Mouse (Mus musculus) heart, embryonic 12.5 days (tissue): Measurements from ENCODE around the gene Dnhd1. TPM values are rescaled to one million over a fixed set of nuclear protein-coding genes. Genes with fewer than 3 reads are reported as not detected.

ENCODE experiments used
- ATAC-seq: fragments of 200-750 bp; cut with Nextera tagmentation; 2 replicates; pipeline ENCODE4 v1.8.0; 2017; ENCODE audit warnings: moderate TSS enrichment, moderate library complexity; ENCODE audit not compliant: insufficient number of reproducible peaks, low FRiP score
- H3K27ac ChIP-seq: fragments of 300-500 bp; sonication (generic); 2 replicates; pipeline ENCODE4 v1.5.1; 2016; ENCODE audit warnings: mild to moderate bottlenecking, moderate library complexity; ENCODE audit not compliant: poor library complexity, severe bottlenecking
- H3K27me3 ChIP-seq: fragments of 300-500 bp; sonication (generic); replicated peaks from 2 replicates; pipeline ENCODE4 v1.6.1; 2016; ENCODE audit warnings: mild to moderate bottlenecking, moderate library complexity
- H3K36me3 ChIP-seq: fragments of 300-500 bp; sonication (generic); 2 replicates; pipeline ENCODE4 v1.6.1; 2016; ENCODE audit warnings: mild to moderate bottlenecking, moderate library complexity
- H3K4me1 ChIP-seq: fragments of 300-500 bp; sonication (generic); replicated peaks from 2 replicates; pipeline ENCODE4 v1.6.1; 2016; ENCODE audit warnings: mild to moderate bottlenecking
- H3K4me2 ChIP-seq: fragments of 300-500 bp; sonication (generic); 2 replicates; pipeline ENCODE4 v1.6.1; 2016; ENCODE audit warnings: mild to moderate bottlenecking, moderate library complexity
- H3K4me3 ChIP-seq: fragments of 300-500 bp; sonication (generic); 2 replicates; pipeline ENCODE4 v1.5.1; 2016; ENCODE audit warnings: mild to moderate bottlenecking
- H3K9ac ChIP-seq: fragments of 300-500 bp; sonication (generic); 2 replicates; pipeline ENCODE4 v1.6.1; 2016; ENCODE audit warnings: mild to moderate bottlenecking, moderate library complexity
- H3K9me3 ChIP-seq: fragments of 300-500 bp; sonication (generic); replicated peaks from 2 replicates; pipeline ENCODE4 v1.6.1; 2016; ENCODE audit warnings: mild to moderate bottlenecking, moderate library complexity
- WGBS: fragments of 180-500 bp; shearing (Covaris S2); methylation state at CpG from one replicate; pipeline ENCODE4 v1.1.7; 2016; 5-methylcytosine and 5-hydroxymethylcytosine counted together
- polyA plus RNA-seq: library from polyadenylated mRNA; unstranded; fragments of >200 nt; fragmentation: Nextera tagmentation; extraction: Ambion mirVana; gene quantifications from 2 replicates; pipeline ENCODE4 v1.2.1, GENCODE M21; 2016

Dnhd1 gene
- polyA plus RNA-seq, 1 experiment from 2014 or later = 0.52 TPM

GRCm38 (mm10) chr7:105625397-105625796, 25.2 kb upstream of the Dnhd1 start:
- no peak for ATAC-seq
- H3K4me3 ChIP-seq = no peak overlapping the region
- no peaks in the 10 kb centered on the region for H3K27me3 ChIP-seq
- no peak overlapping the region for H3K27ac ChIP-seq
- H3K4me1 ChIP-seq = peaks cover 35% of the 10 kb centered on the region
- H3K9me3 ChIP-seq = no peaks in the 10 kb centered on the region
- no peak overlapping the region for H3K4me2 ChIP-seq
- WGBS = 70% methylated on average over 6 of the region's 6 CpGs
- H3K9ac ChIP-seq = no peak overlapping the region
- peaks cover 46% of the 10 kb centered on the region for H3K36me3 ChIP-seq

- Histone ChIP-seq H3K4me2 (no peak overlapping the region), H3K27ac (0 out of 2 replicates have a peak overlapping the region, but pooled peaks have one; percentile 1), H3K27me3 (no peaks in the 10 kb centered on the region), H3K4me1 (peaks cover 47% of the 10 kb centered on the region), H3K4me3 (no peak overlapping the region), H3K36me3 (peaks cover 18% of the 10 kb centered on the region), H3K9ac (peak overlapping the region; percentile 31; the same call in 1 of the 2 replicates), H3K9me3 (no peaks in the 10 kb centered on the region)
- ATAC-seq = peak; percentile 59; the same call in 1 of the 2 replicates
- 7% methylated on average over 3 of the region's 3 CpGs for WGBS
These were observed 22.0 kb upstream of the Dnhd1 start for GRCm38 (mm10) chr7:105628633-105629032.

GRCm38 (mm10) chr7:105632551-105632972, 18.1 kb upstream of the Dnhd1 start:
- H3K4me3 ChIP-seq = peak overlapping the region; percentile 85
- peaks cover 46% of the 10 kb centered on the region for H3K4me1 ChIP-seq

GRCm38 (mm10) chr7:105633127-105633800, 17.4 kb upstream of the Dnhd1 start, which contains the start of gene Trim3:
TSS of gene Trim3 (minus strand) at chr7:105633571.
- Histone ChIP-seq H3K9me3 (no peaks in the 10 kb centered on the region), H3K27ac (peak within 1 kb of the TSS; percentile 66), H3K27me3 (no peaks in the 10 kb centered on the region), H3K4me2 (peak within 1 kb of the TSS; percentile 92), H3K4me1 (peaks cover 43% of the 10 kb centered on the region), H3K9ac (peak within 1 kb of the TSS; percentile 95), H3K36me3 (peaks cover 28% of the 10 kb centered on the region), H3K4me3 (peak within 1 kb of the TSS; percentile 85)
- ATAC-seq = peak; percentile 93
- WGBS = under 1% methylated on average over 60 of the region's 71 CpGs

More at GRCm38 (mm10) chr7:105632551-105632972, 18.1 kb upstream of the Dnhd1 start:
- Histone ChIP-seq H3K36me3 (peaks cover 22% of the 10 kb centered on the region), H3K27ac (no peak overlapping the region), H3K9me3 (no peaks in the 10 kb centered on the region), H3K27me3 (no peaks in the 10 kb centered on the region), H3K4me2 (peak overlapping the region; percentile 92), H3K9ac (peak overlapping the region; percentile 95)
- no peak for ATAC-seq
- WGBS = 11% methylated on average over 4 of the region's 4 CpGs

GRCm38 (mm10) chr7:105633801-105634135, 16.9 kb upstream of the Dnhd1 start:
- H3K4me3 ChIP-seq = peak overlapping the region; percentile 85
- H3K27me3 ChIP-seq = no peaks in the 10 kb centered on the region
- peak overlapping the region; percentile 46; the same call in 1 of the 2 replicates for H3K27ac ChIP-seq
- peak overlapping the region; percentile 92 for H3K4me2 ChIP-seq
- peaks cover 42% of the 10 kb centered on the region for H3K4me1 ChIP-seq
- peak overlapping the region; percentile 95 for H3K9ac ChIP-seq
- no peak; the same call in 1 of the 2 replicates for ATAC-seq
- H3K9me3 ChIP-seq = no peaks in the 10 kb centered on the region
- H3K36me3 ChIP-seq = peaks cover 32% of the 10 kb centered on the region
- 4% methylated on average over 10 of the region's 10 CpGs for WGBS

- H3K4me1 ChIP-seq = peaks cover 42% of the 10 kb centered on the region
- H3K36me3 ChIP-seq = peaks cover 33% of the 10 kb centered on the region
- 55% methylated on average over 9 of the region's 9 CpGs for WGBS
These were observed 16.2 kb upstream of the Dnhd1 start for GRCm38 (mm10) chr7:105634272-105634920.

GRCm38 (mm10) chr7:105635726-105636125, 14.9 kb upstream of the Dnhd1 start:
- H3K27ac ChIP-seq = no peak overlapping the region
- H3K27me3 ChIP-seq = no peaks in the 10 kb centered on the region
- 85% methylated on average over 2 of the region's 2 CpGs for WGBS
- no peaks in the 10 kb centered on the region for H3K9me3 ChIP-seq
- 0 out of 2 replicates have a peak overlapping the region, but pooled peaks have one; percentile 13 for H3K9ac ChIP-seq
- H3K4me3 ChIP-seq = no peak overlapping the region
- H3K4me2 ChIP-seq = no peak overlapping the region
- ATAC-seq = no peak
- H3K4me1 ChIP-seq = peaks cover 34% of the 10 kb centered on the region
- H3K36me3 ChIP-seq = peaks cover 33% of the 10 kb centered on the region

More at GRCm38 (mm10) chr7:105634272-105634920, 16.2 kb upstream of the Dnhd1 start:
- ATAC-seq = no peak
- no peaks in the 10 kb centered on the region for H3K9me3 ChIP-seq
- 0 out of 2 replicates have a peak overlapping the region, but pooled peaks have one; percentile 2 for H3K27ac ChIP-seq
- H3K27me3 ChIP-seq = no peaks in the 10 kb centered on the region
- peak overlapping the region; percentile 85 for H3K4me3 ChIP-seq
- no peak overlapping the region for H3K9ac ChIP-seq
- peak overlapping the region; percentile 92 for H3K4me2 ChIP-seq

GRCm38 (mm10) chr7:105638776-105639175, 11.9 kb upstream of the Dnhd1 start:
- no peaks in the 10 kb centered on the region for H3K27me3 ChIP-seq
- H3K4me1 ChIP-seq = peaks cover 33% of the 10 kb centered on the region
- H3K9me3 ChIP-seq = no peaks in the 10 kb centered on the region
- H3K4me3 ChIP-seq = no peak overlapping the region
- H3K4me2 ChIP-seq = no peak overlapping the region
- H3K9ac ChIP-seq = no peak overlapping the region
- peaks cover 43% of the 10 kb centered on the region for H3K36me3 ChIP-seq
- WGBS = 92% methylated on average over 6 of the region's 6 CpGs
- no peak for ATAC-seq
- no peak overlapping the region for H3K27ac ChIP-seq

GRCm38 (mm10) chr7:105639304-105639703, 11.3 kb upstream of the Dnhd1 start:
- H3K36me3 ChIP-seq = peaks cover 47% of the 10 kb centered on the region
- peak overlapping the region; percentile 95 for H3K4me2 ChIP-seq
- H3K4me1 ChIP-seq = peaks cover 32% of the 10 kb centered on the region
- H3K9ac ChIP-seq = peak overlapping the region; percentile 93
- 69% methylated on average over 9 of the region's 9 CpGs for WGBS
- no peak for ATAC-seq
- H3K4me3 ChIP-seq = peak overlapping the region; percentile 74
- no peaks in the 10 kb centered on the region for H3K27me3 ChIP-seq
- no peak overlapping the region for H3K27ac ChIP-seq
- no peaks in the 10 kb centered on the region for H3K9me3 ChIP-seq

GRCm38 (mm10) chr7:105639756-105640155, 10.9 kb upstream of the Dnhd1 start, which contains the start of gene Timm10b:
TSS of gene Timm10b (plus strand) at chr7:105640056.
- 2% methylated on average over 2 of the region's 2 CpGs for WGBS
- peaks cover 47% of the 10 kb centered on the region for H3K36me3 ChIP-seq
- H3K4me3 ChIP-seq = peak within 1 kb of the TSS; percentile 74
- H3K27me3 ChIP-seq = no peaks in the 10 kb centered on the region
- ATAC-seq = 0 out of 2 replicates have a peak, but pooled peaks have one; percentile 1
- H3K9me3 ChIP-seq = no peaks in the 10 kb centered on the region
- H3K4me1 ChIP-seq = peaks cover 28% of the 10 kb centered on the region
- peak within 1 kb of the TSS; percentile 93 for H3K9ac ChIP-seq
- H3K4me2 ChIP-seq = peak within 1 kb of the TSS; percentile 96
- peak within 1 kb of the TSS; percentile 82 for H3K27ac ChIP-seq

GRCm38 (mm10) chr7:105640233-105640893, 10.3 kb upstream of the Dnhd1 start, which contains the start of the genes Arfip2 and Gm45799:
TSS of gene Arfip2 (minus strand) at chr7:105640416.
TSS of gene Gm45799 (plus strand) at chr7:105640552.
- peak within 1 kb of the TSS; percentile 93 for H3K9ac ChIP-seq
- peak; percentile 96 for ATAC-seq
- H3K27ac ChIP-seq = peak within 1 kb of the TSS; percentile 82
- peaks cover 49% of the 10 kb centered on the region for H3K36me3 ChIP-seq
- peak within 1 kb of the TSS; percentile 96 for H3K4me2 ChIP-seq
- WGBS = 0% methylated on average over 45 of the region's 45 CpGs
- no peaks in the 10 kb centered on the region for H3K9me3 ChIP-seq
- peaks cover 28% of the 10 kb centered on the region for H3K4me1 ChIP-seq
- peak within 1 kb of the TSS; percentile 74 for H3K4me3 ChIP-seq
- H3K27me3 ChIP-seq = no peaks in the 10 kb centered on the region
